Mouse (Mus musculus) ES-Bruce4 (cell line): ENCODE results near the gene Tnfsf18. TPM values are rescaled to one million over a fixed set of nuclear protein-coding genes. Genes with fewer than 3 reads are reported as not detected.

ENCODE experiments used
- H3K27ac ChIP-seq: 2 replicates; pipeline ENCODE4 v1.5.1; 2012; ENCODE audit warnings: low read length, inconsistent platforms; ENCODE audit not compliant: insufficient read depth
- H3K27me3 ChIP-seq: 2 replicates; pipeline ENCODE4 v1.6.1; 2012; ENCODE audit warnings: mild to moderate bottlenecking, low read length, inconsistent platforms; ENCODE audit not compliant: control insufficient read depth, poor library complexity, insufficient read depth, severe bottlenecking
- H3K36me3 ChIP-seq: 2 replicates; pipeline ENCODE4 v1.6.1; 2012; ENCODE audit warnings: inconsistent platforms, mild to moderate bottlenecking, low read length, moderate library complexity; ENCODE audit not compliant: control insufficient read depth, poor library complexity, insufficient read depth, severe bottlenecking
- H3K4me1 ChIP-seq: one replicate; pipeline ENCODE4 v1.8.1; 2011; ENCODE audit warnings: low read length; ENCODE audit not compliant: control insufficient read depth, insufficient read depth
- H3K4me3 ChIP-seq: 2 replicates; pipeline ENCODE4 v1.5.1; 2011; ENCODE audit warnings: low read depth, mild to moderate bottlenecking, low read length
- H3K9ac ChIP-seq: 2 replicates; pipeline ENCODE4 v1.6.1; 2012; ENCODE audit warnings: low read depth, mild to moderate bottlenecking, inconsistent platforms; ENCODE audit not compliant: poor library complexity, severe bottlenecking
- H3K9me3 ChIP-seq: replicated peaks from 2 replicates; pipeline ENCODE4 v1.6.1; 2012; ENCODE audit warnings: mild to moderate bottlenecking, low read length, inconsistent platforms; ENCODE audit not compliant: control insufficient read depth, poor library complexity, insufficient read depth, severe bottlenecking
- CTCF ChIP-seq: IDR thresholded peaks from one replicate; pipeline ENCODE4 v1.8.1; 2011; ENCODE audit warnings: low read depth, low read length
- EP300 ChIP-seq: IDR thresholded peaks from 2 replicates; pipeline ENCODE4 v1.6.1; 2011; ENCODE audit warnings: low read depth, low read length; ENCODE audit not compliant: insufficient read depth
- POLR2A ChIP-seq: IDR thresholded peaks from one replicate; pipeline ENCODE4 v1.8.1; 2011; ENCODE audit warnings: low read length; ENCODE audit not compliant: insufficient read depth
- polyA plus RNA-seq: library from polyadenylated mRNA; stranded (reverse); fragments of >200 nt; gene quantifications from 2 replicates; pipeline ENCODE4 v1.2.4, GENCODE M21; 2011; ENCODE audit warnings: low read depth; ENCODE audit not compliant: missing spikeins, insufficient read depth, insufficient read length

Tnfsf18 gene
- not detected in 2 replicates for polyA plus RNA-seq

DNA sequence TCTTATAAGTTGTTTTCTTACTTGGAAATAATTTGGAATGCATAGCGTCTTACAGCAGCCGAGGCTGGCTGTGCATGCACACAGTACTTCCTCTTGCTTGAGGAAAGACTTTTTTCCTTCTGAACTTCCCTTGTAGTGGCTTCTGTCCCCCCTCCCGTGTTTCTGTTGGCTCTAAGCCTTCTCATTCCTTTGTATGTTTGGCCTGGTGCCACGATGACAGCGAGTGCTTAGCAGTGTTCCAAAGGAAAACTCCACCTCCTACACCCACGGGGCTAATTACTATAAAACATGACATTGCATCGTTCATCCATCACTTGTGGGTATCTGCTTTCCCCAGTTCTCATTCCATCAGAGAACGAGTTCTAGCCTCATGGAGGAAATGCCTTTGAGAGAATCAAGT is at the start of gene Tnfsf18:
Gene Tnfsf18, plus strand, starts transcription at position 313 of the 400 bp plus-strand sequence.
- no peaks in the 10 kb centered on the region for H3K36me3 ChIP-seq
- no peak within 1 kb of the TSS for H3K9ac ChIP-seq
- no peaks in the 10 kb centered on the region for H3K27me3 ChIP-seq
- no peak for TF ChIP-seq EP300
- TF ChIP-seq CTCF = no peak
- no peak for TF ChIP-seq POLR2A
- H3K4me1 ChIP-seq = no peaks in the 10 kb centered on the region
- H3K4me3 ChIP-seq = no peak within 1 kb of the TSS
- no peaks in the 10 kb centered on the region for H3K9me3 ChIP-seq
- no peak within 1 kb of the TSS for H3K27ac ChIP-seq

- Histone ChIP-seq H3K36me3 (no peaks in the 10 kb centered on the region), H3K27me3 (no peaks in the 10 kb centered on the region), H3K9me3 (no peaks in the 10 kb centered on the region), H3K4me3 (no peak overlapping the region), H3K27ac (peak overlapping the region; percentile 58; the same call in 1 of the 2 replicates), H3K4me1 (peaks cover 8% of the 10 kb centered on the region), H3K9ac (no peak overlapping the region)
- TF ChIP-seq EP300 (0 out of 2 replicates have a peak, but pooled peaks have one; percentile 13), POLR2A (no peak), CTCF (no peak)
Measured at GRCm38 (mm10) chr1:161444858-161445257, 49.6 kb upstream of the Tnfsf18 start.

DNA sequence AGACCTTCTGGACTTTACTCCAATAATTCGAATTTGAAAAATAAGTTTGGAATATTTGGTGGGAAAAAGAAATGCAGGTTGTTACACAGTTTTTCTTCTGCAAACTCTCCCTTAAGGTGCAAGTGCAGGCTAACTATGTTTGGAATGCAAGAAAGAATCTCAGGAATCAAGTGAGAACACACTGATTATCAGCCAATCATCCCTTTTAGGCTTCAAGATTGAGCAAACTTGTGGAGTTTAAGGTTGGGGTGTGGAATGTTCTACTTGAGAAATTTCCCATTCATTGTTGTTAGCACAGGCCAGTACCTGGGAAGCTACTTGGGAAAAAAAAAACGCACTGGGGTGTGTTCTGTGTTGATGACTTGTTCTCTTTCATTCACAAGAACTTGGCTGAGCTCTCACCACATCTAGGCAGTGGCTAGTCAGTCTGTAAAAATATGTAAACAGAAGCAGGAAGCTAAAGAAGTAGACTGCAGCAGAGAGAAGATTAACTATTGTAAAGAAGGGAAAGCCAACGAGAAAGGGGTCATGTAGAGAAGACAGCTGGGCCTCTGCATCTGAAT is 42.7 kb upstream of the Tnfsf18 start:
- Histone ChIP-seq H3K27me3 (no peaks in the 10 kb centered on the region), H3K4me3 (no peak overlapping the region), H3K9ac (no peak overlapping the region), H3K9me3 (no peaks in the 10 kb centered on the region), H3K36me3 (no peaks in the 10 kb centered on the region), H3K27ac (no peak overlapping the region), H3K4me1 (no peaks in the 10 kb centered on the region)
- TF ChIP-seq EP300 (no peak), CTCF (no peak), POLR2A (no peak)

DNA sequence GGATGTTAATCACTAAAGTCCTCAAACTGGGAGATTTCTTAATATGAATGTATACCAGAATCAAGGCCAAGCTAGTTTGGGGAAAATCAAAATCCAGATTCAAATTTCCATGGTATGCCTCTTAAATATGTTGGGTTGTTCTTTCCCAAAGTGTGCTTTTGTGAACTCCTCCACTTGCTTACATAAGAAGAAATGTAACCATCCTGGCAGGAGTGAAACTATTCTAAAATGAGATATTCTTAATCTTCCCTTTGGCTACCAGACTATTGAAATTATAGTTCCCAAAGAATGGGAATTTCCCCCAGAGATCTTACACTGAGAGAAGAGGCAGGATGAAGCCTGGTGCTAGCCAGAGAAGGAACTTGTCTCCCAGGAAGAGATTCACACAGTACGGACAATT is 42.2 kb upstream of the Tnfsf18 start:
- H3K36me3 ChIP-seq = no peaks in the 10 kb centered on the region
- H3K27me3 ChIP-seq = no peaks in the 10 kb centered on the region
- H3K9me3 ChIP-seq = no peaks in the 10 kb centered on the region
- no peaks in the 10 kb centered on the region for H3K4me1 ChIP-seq
- TF ChIP-seq POLR2A (no peak), EP300 (no peak), CTCF (no peak)
- H3K4me3 ChIP-seq = no peak overlapping the region
- no peak overlapping the region for H3K27ac ChIP-seq
- no peak overlapping the region for H3K9ac ChIP-seq

DNA sequence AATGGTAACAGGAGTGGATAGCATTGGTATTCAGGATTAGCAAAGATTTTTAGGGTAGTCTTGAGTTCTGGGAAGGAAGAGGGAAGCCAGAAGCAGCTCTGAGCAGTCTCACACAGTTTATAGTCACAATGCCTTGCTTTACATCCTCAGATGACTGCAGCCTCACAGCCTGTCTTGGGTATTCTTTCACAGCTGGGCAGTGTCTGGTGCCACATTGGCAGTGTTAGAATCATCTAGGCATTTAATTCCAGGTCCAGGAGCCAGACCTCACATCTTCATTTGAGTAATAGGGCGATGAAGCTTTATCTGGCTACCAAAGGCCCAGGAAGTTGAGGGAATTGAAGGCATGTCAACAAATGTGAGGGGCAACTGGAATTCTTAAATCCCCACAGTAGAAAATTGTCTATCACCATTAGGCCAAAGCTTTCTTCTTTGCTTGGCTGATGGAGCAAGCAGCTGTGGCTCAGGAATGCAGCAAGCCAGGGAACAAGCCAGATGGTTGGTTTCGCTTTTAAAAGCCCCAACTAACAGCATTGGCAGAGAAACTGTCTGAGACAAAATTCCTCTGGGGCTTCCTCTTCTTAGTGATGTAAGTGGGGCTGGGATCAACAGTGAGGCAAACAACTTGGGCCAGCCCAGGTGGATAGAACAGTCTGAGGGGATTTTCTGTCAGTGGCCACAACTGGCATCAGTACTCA is 30.9 kb upstream of the Tnfsf18 start:
- TF ChIP-seq EP300 = no peak
- no peak for TF ChIP-seq POLR2A
- no peak for TF ChIP-seq CTCF
- no peak overlapping the region for H3K27ac ChIP-seq

DNA sequence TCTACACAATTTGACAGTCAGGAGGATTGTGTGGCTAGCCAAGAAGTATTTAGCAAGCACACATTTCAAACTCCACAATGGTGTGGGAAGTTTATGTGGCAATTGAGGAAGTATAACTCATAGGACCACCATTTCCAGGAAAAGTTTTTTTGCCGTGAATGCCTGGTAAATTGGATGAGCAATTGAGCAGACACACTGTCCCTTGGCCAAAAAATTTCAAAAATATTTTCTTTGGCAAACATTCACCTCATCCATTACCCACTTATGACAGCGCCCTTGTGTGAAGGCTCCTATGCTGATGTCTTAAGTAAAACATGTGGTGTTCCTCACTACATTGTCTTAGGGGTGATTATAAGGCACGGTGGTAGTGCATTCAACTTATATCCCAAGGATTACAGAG is 17.2 kb upstream of the Tnfsf18 start:
- Histone ChIP-seq H3K4me1 (no peaks in the 10 kb centered on the region), H3K27me3 (no peaks in the 10 kb centered on the region), H3K36me3 (no peaks in the 10 kb centered on the region), H3K4me3 (no peak overlapping the region), H3K9ac (no peak overlapping the region), H3K9me3 (no peaks in the 10 kb centered on the region), H3K27ac (no peak overlapping the region)
- TF ChIP-seq CTCF (no peak), EP300 (no peak), POLR2A (no peak)

More for the DNA sequence above, 30.9 kb upstream of the Tnfsf18 start:
- H3K9ac ChIP-seq = no peak overlapping the region
- H3K4me3 ChIP-seq = no peak overlapping the region
- no peaks in the 10 kb centered on the region for H3K27me3 ChIP-seq
- H3K9me3 ChIP-seq = no peaks in the 10 kb centered on the region
- no peaks in the 10 kb centered on the region for H3K4me1 ChIP-seq
- H3K36me3 ChIP-seq = no peaks in the 10 kb centered on the region
